Mouse (Mus musculus): ENCODE measurements at regions not wholly inside any gene's neighbourhood (a gene's known extent, or its start where the extent isn't known, plus 50 kb on each side); places are given as distances from the start of the nearest gene placed in this dataset.

DNA sequence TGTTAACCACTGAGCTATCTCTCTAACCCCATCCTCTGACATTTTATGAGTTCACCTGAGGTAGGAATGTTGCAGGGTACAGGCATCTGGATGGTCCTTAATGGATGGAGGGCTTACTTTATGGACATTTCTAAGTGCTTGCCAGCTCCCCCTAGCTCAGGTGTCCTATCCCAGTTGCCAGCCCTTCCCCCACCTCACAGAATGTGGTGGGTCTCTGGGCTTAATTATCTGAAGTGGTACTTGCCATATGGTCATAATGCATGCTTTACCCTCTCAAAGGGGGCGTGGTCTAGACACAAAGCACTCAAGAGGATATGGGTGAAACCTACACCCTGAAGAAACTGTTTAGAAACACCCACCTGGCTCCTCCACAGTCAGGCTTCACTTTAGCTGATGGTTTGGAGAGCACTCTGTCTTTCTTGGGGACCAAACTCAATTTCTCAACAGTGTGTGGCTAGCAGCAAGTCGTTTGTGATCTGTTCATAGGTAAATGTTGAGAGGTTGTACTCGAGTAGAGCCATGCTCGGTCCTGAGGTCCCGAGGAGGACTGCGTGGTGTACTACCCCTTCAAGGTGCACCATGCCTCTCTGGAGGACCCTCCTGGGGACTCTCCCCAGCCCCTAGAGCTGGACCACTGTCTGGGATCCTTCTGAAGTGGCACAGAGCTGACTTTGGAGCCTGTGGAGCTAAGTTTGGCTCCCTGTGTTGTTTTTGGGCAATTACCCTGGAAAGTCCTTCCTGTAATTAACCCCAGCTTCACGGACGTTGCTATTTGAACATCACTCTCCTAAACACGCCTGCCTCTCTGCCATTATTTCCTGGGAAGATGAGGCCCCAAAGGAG lies 338.8 kb upstream of the Sall1 start:
- 63% methylated on average over 9 of the region's 9 CpGs for WGBS
- H3K9me3 ChIP-seq (replicated peaks) = no peaks in the 10 kb centered on the region
- no peaks in the 10 kb centered on the region for H3K27me3 ChIP-seq (replicated peaks)
- peaks cover 17% of the 10 kb centered on the region for H3K4me1 ChIP-seq (replicated peaks)
- no peak overlapping the region for H3K4me2 ChIP-seq
- H3K27ac ChIP-seq (ENCODE audit: poor library complexity, severe bottlenecking) = no peak overlapping the region
- no peak overlapping the region for H3K4me3 ChIP-seq
- no peak for ATAC-seq (ENCODE audit: insufficient number of reproducible peaks, low FRiP score)
- H3K36me3 ChIP-seq = no peaks in the 10 kb centered on the region
- H3K9ac ChIP-seq = no peak overlapping the region

GRCm38 (mm10) chr8:89380436-89380835 lies 336.5 kb upstream of the Sall1 start:
- ATAC-seq (ENCODE audit: insufficient number of reproducible peaks, low FRiP score) = no peak
- 81% methylated on average over 9 of the region's 9 CpGs for WGBS
- Histone ChIP-seq H3K4me3 (no peak overlapping the region), H3K4me2 (no peak overlapping the region), H3K9ac (no peak overlapping the region), H3K27me3 (replicated peaks) (no peaks in the 10 kb centered on the region), H3K4me1 (replicated peaks) (no peaks in the 10 kb centered on the region), H3K36me3 (no peaks in the 10 kb centered on the region), H3K27ac (ENCODE audit: poor library complexity, severe bottlenecking) (no peak overlapping the region), H3K9me3 (replicated peaks) (no peaks in the 10 kb centered on the region)

DNA sequence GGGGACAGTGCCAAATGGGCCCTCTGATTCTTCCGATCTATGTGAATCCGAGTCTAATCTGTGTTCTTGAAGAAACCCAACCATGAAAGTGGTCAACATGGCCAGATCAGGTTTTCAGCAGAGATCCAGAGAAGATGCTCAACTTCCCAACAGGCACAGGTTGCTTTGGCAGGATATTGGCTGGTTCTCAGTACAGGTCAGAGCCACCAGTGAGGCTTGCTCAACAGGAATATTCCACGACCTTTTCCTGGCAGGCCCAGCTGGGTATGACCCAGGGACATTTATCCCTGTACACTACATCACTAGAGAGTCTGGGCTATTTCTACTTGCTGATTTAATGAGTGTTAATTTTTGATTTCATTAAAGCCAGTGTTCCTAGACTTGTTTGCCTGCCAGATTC lies 328.8 kb upstream of the Sall1 start:
- no peaks in the 10 kb centered on the region for H3K27me3 ChIP-seq (replicated peaks)
- H3K27ac ChIP-seq (ENCODE audit: poor library complexity, severe bottlenecking) = no peak overlapping the region
- no peak overlapping the region for H3K4me2 ChIP-seq
- no peak overlapping the region for H3K9ac ChIP-seq
- no peak for ATAC-seq (ENCODE audit: insufficient number of reproducible peaks, low FRiP score)
- WGBS = 86% methylated on average over 3 of the region's 3 CpGs
- H3K4me3 ChIP-seq = no peak overlapping the region
- H3K4me1 ChIP-seq (replicated peaks) = no peaks in the 10 kb centered on the region
- no peaks in the 10 kb centered on the region for H3K9me3 ChIP-seq (replicated peaks)
- H3K36me3 ChIP-seq = no peaks in the 10 kb centered on the region

- Histone ChIP-seq H3K9me3 (replicated peaks) (no peaks in the 10 kb centered on the region), H3K27ac (ENCODE audit: poor library complexity, severe bottlenecking) (no peak overlapping the region), H3K27me3 (replicated peaks) (no peaks in the 10 kb centered on the region), H3K4me2 (no peak overlapping the region), H3K4me3 (no peak overlapping the region), H3K36me3 (no peaks in the 10 kb centered on the region), H3K9ac (no peak overlapping the region), H3K4me1 (replicated peaks) (no peaks in the 10 kb centered on the region)
- no peak for ATAC-seq (ENCODE audit: insufficient number of reproducible peaks, low FRiP score)
- WGBS = 57% methylated on average over 4 of the region's 4 CpGs
Measured at GRCm38 (mm10) chr8:89371773-89372132, 327.8 kb upstream of the Sall1 start.

- Histone ChIP-seq H3K9me3 (replicated peaks) (no peaks in the 10 kb centered on the region), H3K27me3 (replicated peaks) (no peaks in the 10 kb centered on the region), H3K9ac (no peak overlapping the region), H3K4me2 (no peak overlapping the region), H3K4me3 (no peak overlapping the region), H3K27ac (ENCODE audit: poor library complexity, severe bottlenecking) (no peak overlapping the region), H3K36me3 (no peaks in the 10 kb centered on the region), H3K4me1 (replicated peaks) (no peaks in the 10 kb centered on the region)
- 57% methylated on average over 20 of the region's 20 CpGs for WGBS
- no peak for ATAC-seq (ENCODE audit: insufficient number of reproducible peaks, low FRiP score)
Measured at GRCm38 (mm10) chr8:89370816-89371772, 327.1 kb upstream of the Sall1 start.

DNA sequence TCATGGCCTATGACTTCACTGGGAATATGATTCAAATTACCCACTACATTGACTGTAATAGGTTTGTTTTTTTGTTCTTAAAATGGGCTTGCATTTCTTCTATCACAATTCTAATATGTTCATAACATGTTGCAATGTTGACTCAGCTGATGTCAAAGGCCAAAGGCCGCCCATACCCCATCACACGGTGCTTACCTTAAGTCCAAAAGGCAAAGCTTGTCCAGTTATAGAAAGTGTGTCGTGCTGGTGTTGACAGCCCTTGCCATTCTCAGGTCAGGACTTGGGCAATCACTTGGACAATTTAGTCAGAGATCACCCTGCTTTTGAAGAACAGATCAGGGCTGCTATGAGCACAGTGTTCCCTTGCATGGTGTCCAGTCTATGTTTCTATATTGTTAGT lies 321.5 kb upstream of the Sall1 start:
- Histone ChIP-seq H3K27me3 (replicated peaks) (no peaks in the 10 kb centered on the region), H3K9ac (no peak overlapping the region), H3K4me2 (no peak overlapping the region), H3K36me3 (no peaks in the 10 kb centered on the region), H3K27ac (ENCODE audit: poor library complexity, severe bottlenecking) (no peak overlapping the region), H3K4me3 (no peak overlapping the region), H3K9me3 (replicated peaks) (no peaks in the 10 kb centered on the region), H3K4me1 (replicated peaks) (no peaks in the 10 kb centered on the region)
- WGBS = 83% methylated on average over 3 of the region's 3 CpGs
- no peak for ATAC-seq (ENCODE audit: insufficient number of reproducible peaks, low FRiP score)

DNA sequence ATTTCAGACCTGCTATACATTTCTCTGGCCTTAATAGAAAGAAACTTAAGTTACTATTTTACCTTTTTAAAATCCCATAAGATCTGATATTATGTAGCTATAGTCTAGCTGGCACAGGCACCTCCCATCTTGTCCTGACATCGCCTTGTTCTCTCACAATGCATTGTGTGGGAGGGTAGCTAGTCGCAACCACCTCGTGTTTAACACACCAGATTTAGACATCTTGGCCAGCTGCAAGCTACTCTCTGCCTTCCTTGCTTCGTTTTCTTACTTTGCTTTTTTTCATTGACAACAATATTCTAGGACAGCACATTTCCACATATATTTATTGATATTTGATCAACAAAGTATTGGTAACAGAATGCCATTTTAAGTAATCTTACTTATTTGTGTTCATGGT lies 314.4 kb upstream of the Sall1 start:
- no peaks in the 10 kb centered on the region for H3K36me3 ChIP-seq
- H3K27ac ChIP-seq (ENCODE audit: poor library complexity, severe bottlenecking) = no peak overlapping the region
- no peak for ATAC-seq (ENCODE audit: insufficient number of reproducible peaks, low FRiP score)
- no peak overlapping the region for H3K4me3 ChIP-seq
- no peaks in the 10 kb centered on the region for H3K27me3 ChIP-seq (replicated peaks)
- H3K4me2 ChIP-seq = no peak overlapping the region
- 69% methylated on average over 4 of the region's 4 CpGs for WGBS
- H3K4me1 ChIP-seq (replicated peaks) = no peaks in the 10 kb centered on the region
- no peak overlapping the region for H3K9ac ChIP-seq
- no peaks in the 10 kb centered on the region for H3K9me3 ChIP-seq (replicated peaks)

GRCm38 (mm10) chr8:89345547-89345946 lies 301.6 kb upstream of the Sall1 start:
- Histone ChIP-seq H3K9me3 (replicated peaks) (no peaks in the 10 kb centered on the region; the same call in 1 of the 2 replicates), H3K9ac (no peak overlapping the region), H3K36me3 (no peaks in the 10 kb centered on the region), H3K27ac (ENCODE audit: poor library complexity, severe bottlenecking) (no peak overlapping the region), H3K4me1 (replicated peaks) (no peaks in the 10 kb centered on the region), H3K27me3 (replicated peaks) (no peaks in the 10 kb centered on the region), H3K4me2 (no peak overlapping the region), H3K4me3 (no peak overlapping the region)
- 84% methylated on average over 3 of the region's 3 CpGs for WGBS
- no peak for ATAC-seq (ENCODE audit: insufficient number of reproducible peaks, low FRiP score)

- WGBS = 82% methylated on average over 5 of the region's 5 CpGs
- H3K4me3 ChIP-seq = no peak overlapping the region
- no peaks in the 10 kb centered on the region; the same call in 1 of the 2 replicates for H3K9me3 ChIP-seq (replicated peaks)
- ATAC-seq (ENCODE audit: insufficient number of reproducible peaks, low FRiP score) = no peak
- no peak overlapping the region for H3K27ac ChIP-seq (ENCODE audit: poor library complexity, severe bottlenecking)
- H3K36me3 ChIP-seq = no peaks in the 10 kb centered on the region
- no peak overlapping the region for H3K4me2 ChIP-seq
- no peaks in the 10 kb centered on the region for H3K4me1 ChIP-seq (replicated peaks)
- no peaks in the 10 kb centered on the region for H3K27me3 ChIP-seq (replicated peaks)
- H3K9ac ChIP-seq = no peak overlapping the region
Measured at GRCm38 (mm10) chr8:89341686-89342085, 297.7 kb upstream of the Sall1 start.

DNA sequence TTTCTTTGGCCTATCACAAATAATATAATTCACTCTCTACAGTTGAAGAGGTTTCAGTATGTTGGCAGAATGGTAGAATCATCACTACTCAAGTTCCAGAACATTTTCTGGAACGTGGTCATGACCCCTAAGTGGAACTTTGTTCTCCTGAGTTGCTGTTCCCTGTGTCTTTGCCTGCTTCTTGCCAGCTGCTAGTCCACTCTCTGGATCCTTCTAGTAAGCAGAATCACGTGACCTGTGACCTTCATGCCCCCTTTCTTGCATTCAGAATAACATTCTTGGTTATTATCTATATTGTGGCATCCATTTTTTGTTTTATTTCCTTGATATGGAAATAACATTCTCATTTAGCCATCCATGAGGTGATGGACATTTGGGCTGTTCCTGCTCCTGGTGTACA lies 291.5 kb upstream of the Sall1 start:
- ATAC-seq (ENCODE audit: insufficient number of reproducible peaks, low FRiP score) = no peak
- WGBS = 71% methylated on average over 2 of the region's 2 CpGs
- H3K36me3 ChIP-seq = no peaks in the 10 kb centered on the region
- H3K4me1 ChIP-seq (replicated peaks) = no peaks in the 10 kb centered on the region
- H3K9ac ChIP-seq = no peak overlapping the region
- H3K27ac ChIP-seq (ENCODE audit: poor library complexity, severe bottlenecking) = no peak overlapping the region
- no peak overlapping the region for H3K4me3 ChIP-seq
- H3K27me3 ChIP-seq (replicated peaks) = no peaks in the 10 kb centered on the region
- no peaks in the 10 kb centered on the region for H3K9me3 ChIP-seq (replicated peaks)
- no peak overlapping the region for H3K4me2 ChIP-seq

DNA sequence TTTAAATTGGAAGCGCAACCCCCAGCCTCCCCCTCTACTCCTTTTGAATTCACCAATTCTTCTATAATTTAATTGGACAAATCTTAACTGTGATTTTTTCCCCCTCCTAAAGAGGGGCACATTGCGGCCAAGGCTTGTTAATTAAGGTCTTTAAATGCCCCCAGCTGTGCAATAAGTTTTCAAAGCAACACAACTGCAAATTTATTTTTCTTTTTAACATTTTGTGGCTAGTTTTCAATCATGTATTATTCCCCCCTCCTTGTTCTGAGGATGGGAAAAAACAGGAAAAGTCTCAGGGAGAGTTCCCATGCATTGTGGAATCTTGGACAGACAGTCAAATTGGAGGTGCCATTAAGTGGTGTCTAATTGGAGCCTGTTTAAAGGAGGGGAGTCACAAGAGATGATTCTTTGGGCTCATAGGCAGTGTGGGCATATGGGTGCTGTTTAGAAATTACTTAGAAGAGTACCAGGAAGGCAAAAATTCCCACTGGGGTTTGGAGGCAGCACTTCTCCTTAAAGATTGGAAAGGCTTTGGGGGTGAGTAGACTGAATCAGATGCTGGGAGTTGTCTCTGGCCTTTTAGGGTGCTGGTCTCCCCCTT lies 281.9 kb upstream of the Sall1 start:
- Histone ChIP-seq H3K4me3 (no peak overlapping the region), H3K27me3 (replicated peaks) (no peaks in the 10 kb centered on the region), H3K36me3 (no peaks in the 10 kb centered on the region), H3K4me1 (replicated peaks) (no peaks in the 10 kb centered on the region), H3K4me2 (no peak overlapping the region), H3K9me3 (replicated peaks) (no peaks in the 10 kb centered on the region), H3K9ac (no peak overlapping the region), H3K27ac (ENCODE audit: poor library complexity, severe bottlenecking) (no peak overlapping the region)
- no peak for ATAC-seq (ENCODE audit: insufficient number of reproducible peaks, low FRiP score)
- WGBS = 88% methylated on average over 2 of the region's 2 CpGs
